Mouse (Mus musculus) thymus, adult 2 months (tissue): ENCODE results near the gene Hmga1.

Source experiments
- CTCF ChIP-seq: fragments of 200-500 bp; IDR thresholded peaks from 2 replicates; pipeline ENCODE4 v1.5.1; 2012; ENCODE audit warnings: mild to moderate bottlenecking, control low read depth, low read length, moderate library complexity, borderline replicate concordance; ENCODE audit not compliant: control insufficient read depth, poor library complexity, insufficient read depth; ENCODE audit errors: extremely low read depth
- POLR2A ChIP-seq: fragments of 200-500 bp; IDR thresholded peaks from 2 replicates; pipeline ENCODE4 v1.6.1; 2012; ENCODE audit warnings: mild to moderate bottlenecking, low read length, control low read depth, moderate library complexity; ENCODE audit not compliant: control insufficient read depth, poor library complexity, insufficient read depth; ENCODE audit errors: extremely low read depth

- TF ChIP-seq POLR2A (no peak), CTCF (no peak)
These were observed 27.5 kb upstream of the Hmga1 start for GRCm38 (mm10) chr17:27528767-27529166.
